Mouse (Mus musculus) heart, postnatal 4 days (tissue): ENCODE data around the gene Stk38. TPM values are rescaled to one million over a fixed set of nuclear protein-coding genes. Genes with fewer than 3 reads are reported as not detected.
"Not testable (repeated sequence)": the region's sequence is repeated elsewhere in the genome, so short reads cannot be mapped to it uniquely, and the experiment has no call there.

Experiments
- DNase-seq: peaks from one replicate; pipeline ENCODE4 v3.0.0; 2021
- total RNA-seq, 2 experiments: library from RNA; stranded (reverse); gene quantifications; 2 replicates each; pipeline ENCODE4 v1.2.3; 2021

The Stk38 gene
- total RNA-seq, result 10 to 100 TPM; 64.3 to 67.4 TPM

DNA sequence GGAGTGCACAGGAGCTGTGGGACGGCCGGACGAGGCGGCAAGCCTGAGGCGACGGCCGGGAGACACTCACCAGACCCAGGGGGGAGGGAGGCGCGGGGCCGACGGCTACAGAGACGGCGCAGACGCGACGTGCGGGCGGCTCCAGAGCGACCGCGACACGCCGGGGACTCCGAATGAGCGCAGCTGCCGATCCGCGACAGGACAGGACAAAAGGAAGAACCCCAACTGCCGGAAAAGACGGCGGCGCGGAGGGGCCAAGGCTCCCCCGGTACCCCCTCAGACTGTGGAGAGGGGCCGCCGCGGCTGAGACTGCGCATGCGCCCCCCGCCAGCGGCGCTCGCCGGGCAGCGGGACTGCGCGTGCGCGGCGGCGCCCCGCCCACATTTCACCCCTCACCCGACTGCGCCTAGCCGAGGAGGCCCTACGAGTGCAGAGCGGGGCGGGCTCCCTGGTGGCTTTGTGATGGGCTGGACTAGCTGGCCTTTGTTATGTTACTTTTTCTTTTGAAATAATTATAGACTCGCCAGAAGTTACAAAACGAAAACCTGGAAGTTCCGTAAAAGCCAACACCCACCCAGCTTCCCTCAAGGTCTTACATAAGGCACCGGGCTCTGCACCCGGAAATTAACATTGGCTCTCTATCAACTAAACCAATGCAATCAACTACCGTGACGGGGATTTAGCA, at the start of gene Stk38:
TSS of gene Stk38 (minus strand) at position 355 of the 685 bp plus-strand sequence.
- peak; percentile 94 for DNase-seq

DNA sequence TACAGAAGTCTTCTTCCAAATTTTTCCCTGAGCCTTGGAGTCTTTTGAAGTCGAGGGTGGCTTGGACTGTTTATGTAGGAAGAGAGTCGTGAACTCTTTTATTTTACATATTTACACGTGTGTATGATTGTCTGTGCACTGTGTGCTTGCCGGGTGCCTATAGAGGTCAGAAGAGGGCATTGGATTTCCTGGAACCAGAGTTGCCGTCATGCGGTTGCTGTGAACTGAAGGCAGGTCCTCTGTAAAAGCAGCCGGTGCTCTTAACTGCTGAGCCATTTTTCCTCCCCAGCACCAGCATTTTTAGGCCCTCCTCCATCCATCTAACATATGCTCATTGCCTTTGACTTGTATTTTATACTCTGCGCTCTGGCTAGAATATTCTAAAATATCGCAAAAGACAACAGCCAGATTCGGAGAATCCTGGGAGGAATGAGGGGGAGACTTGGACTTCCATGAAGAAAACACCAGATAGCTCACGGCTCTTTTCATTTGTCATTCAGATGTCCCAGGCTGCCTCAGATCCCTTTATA, 49.6 kb upstream of the Stk38 start:
- no peak for DNase-seq

GRCm38 (mm10) chr17:29056699-29057151, 48.9 kb upstream of the Stk38 start:
- no peak for DNase-seq

DNA sequence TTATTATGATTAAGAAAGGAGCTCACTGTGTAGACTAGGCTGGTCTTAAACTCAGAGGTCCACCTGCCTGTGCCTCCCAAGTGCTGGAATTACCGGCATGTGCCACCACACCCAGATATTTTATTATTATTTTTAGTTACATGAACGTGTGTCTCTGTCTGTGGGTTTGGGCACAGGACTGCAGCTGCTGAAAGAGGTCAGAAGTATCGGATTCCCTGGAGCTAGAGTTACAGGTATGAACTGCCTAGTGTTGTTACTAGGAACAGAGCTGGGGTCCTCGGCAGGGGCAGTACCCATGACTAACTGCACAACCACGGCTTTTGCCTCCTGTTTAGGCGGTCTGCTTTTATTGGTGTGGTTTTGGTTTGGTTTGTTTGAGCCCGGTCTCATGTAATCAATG, 48.4 kb upstream of the Stk38 start:
- no peak for DNase-seq

- no peak for DNase-seq
These were observed 47.8 kb upstream of the Stk38 start for GRCm38 (mm10) chr17:29055586-29055985.

- no peak for DNase-seq
These were observed 46.6 kb upstream of the Stk38 start for GRCm38 (mm10) chr17:29054429-29054828.

- peak; percentile 69 for DNase-seq
These were observed 46.0 kb upstream of the Stk38 start for GRCm38 (mm10) chr17:29053841-29054240.

DNA sequence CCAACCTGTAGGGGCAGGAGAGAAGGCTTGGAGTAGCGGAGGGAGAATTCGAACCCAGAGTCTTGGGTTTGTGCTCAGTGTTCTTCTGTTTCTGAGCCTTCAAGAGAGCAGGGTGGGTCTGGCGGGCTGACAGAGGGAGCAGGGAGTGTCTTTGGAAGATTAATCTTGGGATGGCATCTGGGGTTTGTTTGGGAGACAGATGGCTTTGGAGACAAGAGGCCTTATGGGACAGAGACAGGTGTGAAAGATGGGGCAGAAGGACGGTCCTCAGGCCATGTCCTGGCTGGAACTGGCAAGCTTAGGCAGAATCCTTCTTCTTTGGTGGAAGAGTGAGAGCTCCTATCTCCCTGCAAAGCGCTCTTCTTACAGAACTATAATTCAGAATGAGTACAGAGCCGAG, 45.3 kb upstream of the Stk38 start:
- DNase-seq, result no peak

DNA sequence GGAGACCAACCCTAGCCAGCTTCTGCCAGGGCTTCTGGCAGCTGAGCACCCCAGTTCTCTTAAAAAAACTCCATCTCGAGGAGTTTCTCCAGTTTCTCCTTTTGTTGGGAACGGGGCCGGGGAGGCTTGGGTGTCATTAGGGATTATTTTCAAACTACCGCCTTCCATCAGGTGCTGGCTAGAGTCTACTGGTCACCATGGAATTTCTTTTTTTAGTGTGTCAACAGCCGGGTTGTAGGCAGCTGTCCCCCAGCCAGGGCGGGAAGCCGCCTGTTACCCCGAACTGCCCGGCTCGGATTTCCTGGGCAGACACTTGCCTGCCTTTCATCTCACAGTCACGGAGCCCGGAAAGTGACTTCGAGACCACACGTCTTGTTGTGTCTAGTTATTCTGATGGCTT, 43.0 kb upstream of the Stk38 start:
- DNase-seq, result peak; percentile 42

DNA sequence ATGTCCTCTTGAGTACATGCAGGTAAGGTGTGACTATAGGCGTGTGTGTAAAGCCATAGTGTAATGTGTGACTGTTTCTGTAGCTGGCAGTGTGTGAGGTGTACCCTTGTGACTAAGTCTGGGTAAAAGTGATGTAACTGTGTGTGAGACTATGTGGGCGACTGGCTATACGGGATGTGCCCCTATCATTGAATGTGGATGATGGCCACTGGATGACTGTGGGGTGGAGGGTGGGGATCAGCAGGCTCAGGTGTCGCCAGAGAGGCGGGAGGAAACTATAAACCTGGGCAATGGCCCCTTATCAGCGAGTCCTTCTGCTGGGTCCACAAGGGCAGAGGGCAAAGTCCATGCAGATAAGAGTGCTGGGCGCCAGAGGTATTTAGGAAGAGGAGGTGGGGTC, 42.1 kb upstream of the Stk38 start:
- DNase-seq, result no peak

DNA sequence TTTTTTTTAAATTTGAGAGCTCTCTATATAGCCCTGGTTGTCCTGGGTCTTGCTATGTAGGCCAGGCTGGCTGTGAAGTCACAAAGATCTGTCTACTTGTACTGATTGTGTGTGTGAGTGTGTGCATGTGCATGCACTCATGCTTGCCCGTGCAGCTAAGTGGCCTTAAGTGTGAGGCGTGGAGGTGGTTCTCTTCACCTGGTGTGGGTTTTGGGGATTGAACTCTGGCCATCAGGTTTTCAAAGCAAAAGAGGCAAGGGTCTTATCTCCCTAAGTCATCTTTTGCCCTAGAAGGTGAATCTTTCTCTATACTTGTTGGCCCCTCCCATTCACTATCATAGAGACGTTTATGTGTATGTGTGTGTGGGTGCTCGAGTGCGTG, 41.7 kb upstream of the Stk38 start:
- DNase-seq, result no peak

DNA sequence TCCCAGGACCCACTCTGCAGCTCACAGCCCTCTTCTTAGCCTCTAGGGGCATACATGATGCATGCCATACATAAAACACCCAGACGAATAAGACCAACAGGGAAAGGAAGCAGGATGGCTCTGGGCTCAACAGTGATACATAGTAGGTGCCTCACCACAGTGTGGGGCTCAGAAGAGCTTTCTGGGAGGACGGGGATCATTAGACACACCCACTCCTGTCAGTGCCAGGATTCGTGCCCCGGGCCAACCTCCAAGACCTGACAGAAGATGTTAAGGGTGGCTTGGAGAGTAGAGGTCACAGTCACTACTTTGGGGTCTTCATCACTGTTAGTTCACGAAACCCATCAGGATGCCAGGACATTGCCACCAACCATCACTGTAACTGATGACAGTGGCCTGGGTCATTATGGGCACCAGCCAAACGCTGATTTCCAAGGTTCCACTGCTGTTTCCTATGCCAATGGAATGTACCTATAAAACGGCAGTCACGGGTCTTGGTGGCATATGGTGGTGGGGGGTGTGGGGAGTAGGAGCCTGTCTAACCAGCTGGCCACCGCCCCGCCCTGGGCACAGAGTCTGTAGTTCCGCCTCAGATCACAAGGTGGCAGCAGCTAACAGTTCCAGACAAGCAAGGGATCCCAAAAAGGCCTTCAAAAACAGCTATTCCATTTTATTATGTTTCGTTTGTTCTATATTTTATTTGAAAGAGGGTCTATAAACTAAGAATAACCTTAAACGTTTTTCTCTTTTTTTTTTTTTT, 41.1 kb upstream of the Stk38 start:
- peak; percentile 92 for DNase-seq

- DNase-seq, result no peak
These were observed 40.1 kb upstream of the Stk38 start for GRCm38 (mm10) chr17:29047697-29048514.

DNA sequence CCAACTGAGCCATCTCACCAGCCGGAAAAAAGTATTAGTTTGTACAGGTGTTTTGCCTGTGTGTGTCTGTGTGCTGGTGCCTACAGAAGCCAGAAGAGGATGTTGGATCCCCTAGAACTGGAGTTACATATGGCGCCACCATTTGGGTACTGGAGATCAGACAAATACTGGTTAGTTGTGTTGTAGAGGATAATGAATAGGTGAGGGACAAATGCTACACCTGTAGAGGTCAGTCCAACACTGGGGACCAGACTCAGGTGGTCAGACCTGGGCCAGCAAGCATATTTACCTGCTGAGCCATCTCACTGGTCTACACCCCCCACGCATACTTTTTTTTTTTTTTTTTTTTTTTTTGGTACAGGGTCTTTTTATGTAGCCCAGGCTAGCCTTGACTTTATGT, 39.1 kb upstream of the Stk38 start:
- no peak for DNase-seq

DNA sequence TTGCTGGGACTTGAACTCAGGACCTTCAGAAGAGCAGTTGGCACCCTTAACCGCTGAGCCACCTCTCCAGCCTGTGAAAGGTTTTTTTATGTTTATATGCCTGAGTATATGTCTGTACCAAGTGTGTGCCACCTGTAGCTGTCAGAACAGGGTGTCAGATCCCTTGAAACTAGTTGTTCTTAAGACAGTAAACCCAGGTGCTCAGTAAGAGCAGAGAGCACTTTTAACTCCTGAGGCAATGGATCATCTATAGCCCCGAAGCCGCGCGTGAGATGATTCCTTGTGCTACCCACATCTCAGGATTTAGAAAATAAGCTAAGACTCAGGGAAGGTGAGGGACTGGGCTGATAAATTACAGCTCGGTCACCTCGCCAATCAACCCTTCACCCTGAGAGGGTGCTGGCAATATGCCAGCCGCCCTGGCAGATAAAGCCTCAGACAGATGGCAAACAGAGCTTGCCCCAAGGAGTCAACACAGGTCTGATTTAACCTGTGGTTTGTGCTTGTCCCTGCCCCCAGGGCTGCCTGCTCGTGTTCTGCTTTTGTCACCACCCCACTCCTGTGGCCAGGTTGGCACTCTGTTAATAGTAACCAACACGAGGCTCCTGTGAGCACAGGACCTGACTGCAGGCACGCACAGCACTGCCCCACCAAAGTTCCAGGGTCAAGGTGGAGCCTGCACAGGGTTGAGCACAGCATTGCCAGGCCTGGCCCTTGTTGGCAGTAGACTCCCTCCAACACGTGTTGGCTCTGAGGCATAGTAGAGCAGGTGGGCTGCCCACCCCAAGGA, 38.1 kb upstream of the Stk38 start:
- DNase-seq, result peak; percentile 74

DNA sequence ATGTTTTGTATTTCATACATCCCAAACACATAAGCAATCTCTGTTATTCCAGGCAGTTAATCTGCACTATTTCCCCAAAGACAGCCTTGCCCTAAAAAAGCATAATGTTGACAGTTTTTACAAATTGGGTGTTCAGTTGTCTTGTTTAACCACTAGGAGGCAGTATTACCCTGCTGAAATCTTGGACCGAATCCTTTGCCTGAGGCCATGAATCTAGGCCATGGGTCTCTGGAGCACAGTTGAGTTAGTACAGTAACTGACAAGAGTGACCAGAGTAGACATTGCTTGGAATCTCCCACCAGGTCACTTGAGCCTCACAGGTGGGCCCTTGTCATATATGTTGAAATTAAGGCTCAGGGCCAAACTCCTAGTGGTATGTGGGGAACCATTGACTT, 37.1 kb upstream of the Stk38 start:
- no peak for DNase-seq

- DNase-seq, result no peak
These were observed 36.5 kb upstream of the Stk38 start for GRCm38 (mm10) chr17:29044146-29044924.

DNA sequence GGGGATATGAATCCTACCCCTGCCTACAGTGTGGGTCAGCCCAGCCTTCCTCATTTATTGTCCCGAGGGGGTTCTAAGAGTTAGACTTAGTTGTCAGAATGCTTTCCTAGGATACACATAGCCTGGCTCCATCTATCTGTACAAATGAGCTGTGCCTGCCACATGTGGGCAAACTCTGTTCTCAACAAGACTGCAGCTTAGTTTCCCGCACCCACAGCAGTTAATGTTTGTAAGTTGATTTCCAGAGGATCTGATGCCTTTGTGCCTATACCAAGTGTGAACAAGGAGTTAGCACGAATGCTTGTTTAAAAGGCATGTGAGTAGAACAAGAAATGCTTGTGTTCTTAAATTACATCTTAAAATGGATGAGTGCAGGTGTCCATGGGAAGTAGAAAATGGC, 35.8 kb upstream of the Stk38 start:
- no peak for DNase-seq

DNA sequence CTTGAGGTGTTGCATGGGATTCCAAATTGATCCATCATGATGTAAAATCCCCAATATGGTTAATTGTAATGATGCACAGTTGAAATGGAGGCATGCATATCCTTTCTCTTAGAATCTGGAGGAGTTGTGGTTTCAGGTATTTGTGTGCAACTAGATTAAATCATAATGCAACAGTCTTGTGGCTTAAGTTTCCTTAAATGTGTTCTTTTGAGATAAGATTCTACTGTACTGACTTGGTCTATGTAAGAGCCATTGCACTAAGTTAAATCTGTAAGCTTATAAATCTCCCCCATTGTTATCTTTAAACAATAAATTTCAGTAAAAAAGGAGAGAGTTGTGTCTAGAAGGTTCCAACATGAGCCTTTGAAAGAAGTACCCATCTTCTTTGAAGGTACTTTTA, 34.8 kb upstream of the Stk38 start:
- DNase-seq, result no peak

DNA sequence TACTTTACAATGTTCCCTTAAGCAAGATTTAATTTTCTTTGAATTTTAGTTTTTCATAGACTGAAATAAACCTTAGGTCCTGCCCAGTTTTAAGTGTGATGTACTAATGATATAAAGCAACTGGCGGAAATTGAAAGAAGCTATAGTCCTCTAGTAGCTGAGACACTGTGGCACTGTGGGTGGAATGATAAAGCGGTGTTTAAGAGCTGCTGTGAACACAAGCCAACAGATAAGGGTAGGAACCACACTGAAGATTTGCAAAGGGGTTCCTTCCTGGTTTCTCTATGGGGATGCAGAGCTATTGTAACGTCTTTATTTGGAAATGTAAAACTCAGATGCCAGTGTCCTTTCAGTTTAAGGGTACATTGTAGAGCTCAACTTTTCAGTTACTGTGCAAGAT, 33.8 kb upstream of the Stk38 start:
- not testable (repeated sequence) for DNase-seq

DNA sequence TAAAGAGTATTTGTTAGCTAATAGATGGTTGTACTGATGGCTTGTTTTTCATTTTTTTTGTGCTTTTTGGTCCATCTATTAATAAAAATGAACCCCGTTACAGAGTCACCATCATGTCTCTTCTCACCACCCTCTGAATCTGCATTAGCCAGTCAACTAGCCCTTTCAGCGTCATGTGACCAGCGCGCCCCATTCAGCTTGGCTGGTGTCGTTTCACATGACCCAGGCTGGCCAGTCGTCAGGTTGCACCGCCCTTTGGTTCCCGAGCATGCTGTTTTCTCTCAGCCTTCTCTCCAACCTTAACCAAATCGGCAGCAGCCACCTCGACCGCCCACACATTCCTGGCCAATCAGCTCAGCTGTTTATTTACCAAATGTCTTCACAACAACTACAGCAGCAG, 31.6 kb upstream of the Stk38 start:
- DNase-seq, result peak; percentile 46
